In genomic region chr6:125312581-125313355, GRCm38 (mm10) we compare ENCODE assay signal across 8 mouse cellular contexts. TPM values are rescaled to one million over a fixed set of nuclear protein-coding genes. Genes with fewer than 3 reads are reported as not detected.
DNase-seq lines count a peak whose midpoint lies in the region; ATAC-seq and TF ChIP-seq lines count a peak whose summit lies in the region.

No protein-coding gene starts in this region.

- peak overlapping the region; percentile 90 for H3K4me2 ChIP-seq in heart, embryonic 13.5 days
- peak overlapping the region; percentile 84 for H3K4me2 ChIP-seq in limb, embryonic 14.5 days (replicated peaks; ENCODE audit: low read depth, low read length, severe bottlenecking)
- H3K4me2 ChIP-seq in neural tube, embryonic 13.5 days: peak overlapping the region; percentile 54

- no peak for TF ChIP-seq POLR2A in MEL (IDR thresholded peaks at IDR 0.05; ENCODE audit: control insufficient read depth in 1 of 2, insufficient read depth in 1 of 2, low read depth in 1 of 2, low read length in 2 of 2, poor library complexity in 1 of 2)
- TF ChIP-seq POLR2A in limb, embryonic 14.5 days (IDR thresholded peaks at IDR 0.05; ENCODE audit: borderline replicate concordance, extremely low read depth, insufficient read depth, insufficient read length): no peak

- TF ChIP-seq CTCF in MEL (IDR thresholded peaks at IDR 0.05 in 2 of 3, conservative IDR thresholded peaks at IDR 0.05 in 1 of 3; ENCODE audit: control insufficient read depth in 1 of 3, insufficient read depth in 1 of 3, low read depth in 2 of 3, low read length in 3 of 3, poor library complexity in 1 of 3, severe bottlenecking in 1 of 3): no peak

- peak overlapping the region; percentile 91 for H3K9ac ChIP-seq in MEL (ENCODE audit: control insufficient read depth, low read depth, low read length, poor library complexity, severe bottlenecking)
- peak overlapping the region; percentile 96 for H3K9ac ChIP-seq in heart, embryonic 13.5 days
- H3K9ac ChIP-seq in limb, embryonic 14.5 days (ENCODE audit: low read depth, low read length, severe bottlenecking): peak overlapping the region; percentile 84
- H3K9ac ChIP-seq in neural tube, embryonic 13.5 days: peak overlapping the region; percentile 72; the same call in 1 of the 2 replicates

- no peak for TF ChIP-seq EP300 in MEL (IDR thresholded peaks at IDR 0.05; ENCODE audit: low read depth in 1 of 2, low read length in 2 of 2)

- DNase-seq in 416B (ENCODE audit: low read depth) (peak; percentile 23), MEL (ENCODE audit: low read depth, low spot score) (peak; percentile 34)
- DNase-seq in limb, embryonic 14.5 days (ENCODE audit: low spot score): no peak
- DNase-seq in ovary, postnatal 36 days (ENCODE audit: low spot score): no peak
- DNase-seq in left cerebral cortex, adult 8-10 months (ENCODE audit: low spot score in 2 of 2): no peak
- no peak for DNase-seq in frontal cortex, postnatal 36 days (ENCODE audit: low spot score in 2 of 2)

- TF ChIP-seq RAD21 in MEL (IDR thresholded peaks at IDR 0.05; ENCODE audit: low read depth, low read length): no peak

- H3K27ac ChIP-seq in MEL (ENCODE audit: control insufficient read depth, low read depth, low read length): no peak overlapping the region
- peak overlapping the region; percentile 78 for H3K27ac ChIP-seq in heart, embryonic 13.5 days (replicated peaks)
- peak overlapping the region; percentile 75 for H3K27ac ChIP-seq in limb, embryonic 14.5 days (replicated peaks; ENCODE audit: low read depth, low read length)
- H3K27ac ChIP-seq in neural tube, embryonic 13.5 days (replicated peaks): no peak overlapping the region; the same call in 1 of the 2 replicates

- peak overlapping the region; percentile 74 to 96 for H3K4me3 ChIP-seq in MEL (ENCODE audit: control insufficient read depth in 1 of 2, insufficient read depth in 1 of 2, low read depth in 2 of 2, low read length in 2 of 2)
- peak overlapping the region; percentile 71 for H3K4me3 ChIP-seq in heart, embryonic 13.5 days
- H3K4me3 ChIP-seq in limb, embryonic 14.5 days (replicated peaks; ENCODE audit: low read length): peak overlapping the region; percentile 52
- peak overlapping the region; percentile 39 for H3K4me3 ChIP-seq in neural tube, embryonic 13.5 days

- H3K36me3 ChIP-seq in MEL (ENCODE audit: control insufficient read depth in 1 of 2, insufficient read depth in 2 of 2, low read length in 2 of 2): peaks cover 0 to 6% of the 10 kb centered on the region in 2 experiments; a peak in 1 of 4 replicates
- peaks cover 40% of the 10 kb centered on the region for H3K36me3 ChIP-seq in heart, embryonic 13.5 days
- peaks cover 21% of the 10 kb centered on the region; the same call in 1 of the 2 replicates for H3K36me3 ChIP-seq in limb, embryonic 14.5 days (ENCODE audit: control insufficient read depth, insufficient read depth, low read length)
- H3K36me3 ChIP-seq in neural tube, embryonic 13.5 days: no peaks in the 10 kb centered on the region

- peaks cover 12% of the 10 kb centered on the region for H3K79me2 ChIP-seq in MEL (ENCODE audit: control insufficient read depth, insufficient read depth, low read length, poor library complexity)

- H3K9me3 ChIP-seq in MEL (replicated peaks; ENCODE audit: insufficient read depth, low read length): no peaks in the 10 kb centered on the region
- no peaks in the 10 kb centered on the region for H3K9me3 ChIP-seq in heart, embryonic 13.5 days
- no peaks in the 10 kb centered on the region for H3K9me3 ChIP-seq in limb, embryonic 14.5 days (ENCODE audit: control insufficient read depth, low read length)
- H3K9me3 ChIP-seq in neural tube, embryonic 13.5 days: no peaks in the 10 kb centered on the region

- H3K4me1 ChIP-seq in MEL (ENCODE audit: control insufficient read depth in 1 of 2, insufficient read depth in 2 of 2, low read length in 2 of 2): peaks cover 2 to 12% of the 10 kb centered on the region in 2 experiments; a peak in 3 of 4 replicates
- peaks cover 46% of the 10 kb centered on the region for H3K4me1 ChIP-seq in heart, embryonic 13.5 days
- peaks cover 37% of the 10 kb centered on the region for H3K4me1 ChIP-seq in limb, embryonic 14.5 days (ENCODE audit: control insufficient read depth, insufficient read depth, low read length)
- peaks cover 31% of the 10 kb centered on the region for H3K4me1 ChIP-seq in neural tube, embryonic 13.5 days (replicated peaks)

- H3K27me3 ChIP-seq in MEL (ENCODE audit: control insufficient read depth in 1 of 2, insufficient read depth in 2 of 2, low read length in 2 of 2): no peaks in the 10 kb centered on the region
- H3K27me3 ChIP-seq in heart, embryonic 13.5 days (replicated peaks): no peaks in the 10 kb centered on the region
- no peaks in the 10 kb centered on the region for H3K27me3 ChIP-seq in limb, embryonic 14.5 days (ENCODE audit: control insufficient read depth, insufficient read depth, low read length)
- 0 out of 2 replicates have a peak, but pooled peaks cover 4% of the 10 kb centered on the region for H3K27me3 ChIP-seq in neural tube, embryonic 13.5 days

- WGBS in heart, embryonic 13.5 days: 47% methylated on average over 22 of the region's 22 CpGs
- 64% methylated on average over 22 of the region's 22 CpGs for WGBS in limb, embryonic 14.5 days
- WGBS in neural tube, embryonic 13.5 days: 72% methylated on average over 22 of the region's 22 CpGs

- ATAC-seq in heart, embryonic 13.5 days (ENCODE audit: extremely low read depth, insufficient number of reproducible peaks, low FRiP score, low TSS enrichment): no peak
- no peak for ATAC-seq in limb, embryonic 14.5 days (ENCODE audit: low FRiP score, low read depth)
- ATAC-seq in neural tube, embryonic 13.5 days (ENCODE audit: low read depth): no peak

TF ChIP-seq in MEL, 35 proteins besides CTCF, POLR2A, EP300 and RAD21 (continues in another document):
- TF ChIP-seq MAX (IDR thresholded peaks at IDR 0.05; ENCODE audit: low read length): no peak
- TF ChIP-seq ETS1 (IDR thresholded peaks at IDR 0.05; ENCODE audit: low read depth, low read length): no peak
- no peak for TF ChIP-seq GABPA (IDR thresholded peaks at IDR 0.05; ENCODE audit: low read depth, low read length)
- TF ChIP-seq POLR2AphosphoS5 (IDR thresholded peaks at IDR 0.05; ENCODE audit: borderline replicate concordance, low read depth, low read length): no peak
- no peak for TF ChIP-seq BHLHE40 (IDR thresholded peaks at IDR 0.05; ENCODE audit: borderline replicate concordance, low read depth, low read length)
- no peak for TF ChIP-seq ZNF384 (IDR thresholded peaks at IDR 0.05; ENCODE audit: low read depth, low read length)
- TF ChIP-seq MEF2A (IDR thresholded peaks at IDR 0.05; ENCODE audit: extremely low read depth, insufficient replicate concordance, low read depth, low read length, poor library complexity, severe bottlenecking): no peak
- no peak for TF ChIP-seq MYB (IDR thresholded peaks at IDR 0.05; ENCODE audit: low read depth, low read length)
- TF ChIP-seq MXI1 (IDR thresholded peaks at IDR 0.05; ENCODE audit: low read depth, low read length): no peak
- no peak for TF ChIP-seq USF1 (IDR thresholded peaks at IDR 0.05; ENCODE audit: low read depth, low read length)
- TF ChIP-seq NRF1 (IDR thresholded peaks at IDR 0.05; ENCODE audit: insufficient read depth, low read depth, low read length, poor library complexity, severe bottlenecking): no peak

RNA-seq across cellular contexts. Expression of gene Ltbr, which starts 0.9 kb away (rescaled TPM):
- 35.0 and 47.6 TPM in 2 replicates for total RNA-seq in MEL (2012; rRNA removed)
- polyA plus RNA-seq in MEL (2012; ENCODE audit: insufficient read depth in 1 of 2, insufficient read length in 2 of 2, low read depth in 1 of 2, low replicate concordance in 2 of 2, missing spikeins in 1 of 2): 10 to 100 TPM in 1 of 2 experiments, not detected in 1; 64.2 TPM
- 42.9 and 43.5 TPM in 2 replicates for polyA plus RNA-seq in heart, embryonic 13.5 days (2015; fragmentation: Nextera tagmentation; extraction: Ambion mirVana)
- polyA plus RNA-seq in limb, embryonic 14.5 days (2012; rRNA removed): 52.7 and 68.8 TPM in 2 replicates
- polyA plus RNA-seq in limb, embryonic 14.5 days (2014; fragmentation: Nextera tagmentation; extraction: Ambion mirVana): 45.8 and 51.1 TPM in 2 replicates
- 16.3 and 17.5 TPM in 2 replicates for polyA plus RNA-seq in neural tube, embryonic 13.5 days (2015; fragmentation: Nextera tagmentation; extraction: Ambion mirVana)
- total RNA-seq in left cerebral cortex, adult 8-10 months (2022): 10 to 100 TPM in 2 of 4 experiments, 1 to 10 TPM in 2; 7.7 to 11.9 (median 10.3) TPM

RNA-seq across cellular contexts. Expression of gene Scnn1a, which starts 7.7 kb away (rescaled TPM):
- total RNA-seq in MEL (2012; rRNA removed): 0.07 TPM in 1 of 2 replicates, not detected in the other
- under 1 TPM in 1 of 2 experiments, not detected in 1; 0.50 TPM for polyA plus RNA-seq in MEL (2012; ENCODE audit: insufficient read depth in 1 of 2, insufficient read length in 2 of 2, low read depth in 1 of 2, low replicate concordance in 2 of 2, missing spikeins in 1 of 2)
- 0.63 and 0.69 TPM in 2 replicates for polyA plus RNA-seq in heart, embryonic 13.5 days (2015; fragmentation: Nextera tagmentation; extraction: Ambion mirVana)
- polyA plus RNA-seq in limb, embryonic 14.5 days (2012; rRNA removed): 2.5 and 2.9 TPM in 2 replicates
- 1.8 and 1.9 TPM in 2 replicates for polyA plus RNA-seq in limb, embryonic 14.5 days (2014; fragmentation: Nextera tagmentation; extraction: Ambion mirVana)
- 0.36 and 0.63 TPM in 2 replicates for polyA plus RNA-seq in neural tube, embryonic 13.5 days (2015; fragmentation: Nextera tagmentation; extraction: Ambion mirVana)
- 1 to 10 TPM; 2.6 to 3.7 (median 3.1) TPM for total RNA-seq in left cerebral cortex, adult 8-10 months (2022)

RNA-seq across cellular contexts. Expression of gene Tuba3a, which starts 26.9 kb away (rescaled TPM):
- not detected in 2 replicates for total RNA-seq in MEL (2012; rRNA removed)
- polyA plus RNA-seq in MEL (2012; ENCODE audit: insufficient read depth in 1 of 2, insufficient read length in 2 of 2, low read depth in 1 of 2, low replicate concordance in 2 of 2, missing spikeins in 1 of 2): under 1 TPM in 1 of 2 experiments, not detected in 1; 0.06 TPM
- 0.16 TPM in 1 of 2 replicates, not detected in the other for polyA plus RNA-seq in heart, embryonic 13.5 days (2015; fragmentation: Nextera tagmentation; extraction: Ambion mirVana)
- polyA plus RNA-seq in limb, embryonic 14.5 days (2012; rRNA removed): 0.45 and 0.47 TPM in 2 replicates
- polyA plus RNA-seq in limb, embryonic 14.5 days (2014; fragmentation: Nextera tagmentation; extraction: Ambion mirVana): 0.30 TPM in 1 of 2 replicates, not detected in the other
- not detected in 2 replicates for polyA plus RNA-seq in neural tube, embryonic 13.5 days (2015; fragmentation: Nextera tagmentation; extraction: Ambion mirVana)
- not detected for total RNA-seq in left cerebral cortex, adult 8-10 months (2022)

RNA-seq across cellular contexts. Expression of gene Tnfrsf1a, which starts 36.4 kb away (rescaled TPM):
- 16.6 and 22.0 TPM in 2 replicates for total RNA-seq in MEL (2012; rRNA removed)
- polyA plus RNA-seq in MEL (2012; ENCODE audit: insufficient read depth in 1 of 2, insufficient read length in 2 of 2, low read depth in 1 of 2, low replicate concordance in 2 of 2, missing spikeins in 1 of 2): 10 to 100 TPM in 1 of 2 experiments, not detected in 1; 43.4 TPM
- polyA plus RNA-seq in heart, embryonic 13.5 days (2015; fragmentation: Nextera tagmentation; extraction: Ambion mirVana): 39.0 and 43.8 TPM in 2 replicates
- polyA plus RNA-seq in limb, embryonic 14.5 days (2012; rRNA removed): 88.8 and 106 TPM in 2 replicates
- polyA plus RNA-seq in limb, embryonic 14.5 days (2014; fragmentation: Nextera tagmentation; extraction: Ambion mirVana): 85.6 and 87.8 TPM in 2 replicates
- 17.5 and 21.5 TPM in 2 replicates for polyA plus RNA-seq in neural tube, embryonic 13.5 days (2015; fragmentation: Nextera tagmentation; extraction: Ambion mirVana)
- 10 to 100 TPM; 12.8 to 23.2 (median 16.7) TPM for total RNA-seq in left cerebral cortex, adult 8-10 months (2022)

Comparison
In these comparisons a context has a peak if more than half of its experiments do, and no peak if none do; other contexts are left out.
1. DNase-seq: peak in 416B (single experiment) and MEL (single experiment); none in limb, embryonic 14.5 days (single experiment), ovary, postnatal 36 days (single experiment), left cerebral cortex, adult 8-10 months (0 of 2) and frontal cortex, postnatal 36 days (0 of 2).
2. H3K27ac ChIP-seq: peak in heart, embryonic 13.5 days (single experiment) and limb, embryonic 14.5 days (single experiment); none in MEL (single experiment) and neural tube, embryonic 13.5 days (single experiment).
3. Peak in every context shown above with its lines, with median percentiles within 50 percentile points of each other: H3K4me3 ChIP-seq, H3K9ac ChIP-seq and H3K4me2 ChIP-seq.